Mouse (Mus musculus): ENCODE data around the gene Sema5a.
"Not testable (repeated sequence)": the region's sequence is repeated elsewhere in the genome, so short reads cannot be mapped to it uniquely, and the experiment has no call there.

Gene Sema5a

GRCm38 (mm10) chr15:32244344-32244955 is at the start of gene Sema5a:
Sema5a (plus strand) TSS chr15:32244810.
- peak in 1 of 2 experiments; percentile 7 for DNase-seq

GRCm38 (mm10) chr15:32198076-32198475 is 46.5 kb upstream of the Sema5a start:
- no peak for DNase-seq

GRCm38 (mm10) chr15:32198561-32198960 is 46.0 kb upstream of the Sema5a start:
- DNase-seq: no peak

GRCm38 (mm10) chr15:32203242-32203641 is 41.4 kb upstream of the Sema5a start:
- no peak for DNase-seq

GRCm38 (mm10) chr15:32204908-32205307 is 39.7 kb upstream of the Sema5a start:
- DNase-seq: no peak

- not testable (repeated sequence) for DNase-seq
These were observed 29.9 kb upstream of the Sema5a start for GRCm38 (mm10) chr15:32214687-32215086.

GRCm38 (mm10) chr15:32223028-32223427 is 21.6 kb upstream of the Sema5a start:
- DNase-seq: no peak

GRCm38 (mm10) chr15:32225394-32225793 is 19.2 kb upstream of the Sema5a start:
- no peak for DNase-seq

- DNase-seq: no peak
These were observed 18.2 kb upstream of the Sema5a start for GRCm38 (mm10) chr15:32226381-32226780.

- no peak for DNase-seq
These were observed 17.7 kb upstream of the Sema5a start for GRCm38 (mm10) chr15:32226888-32227395.

GRCm38 (mm10) chr15:32230066-32230465 is 14.5 kb upstream of the Sema5a start:
- no peak for DNase-seq

GRCm38 (mm10) chr15:32232189-32232588 is 12.4 kb upstream of the Sema5a start:
- DNase-seq: no peak

- not testable (repeated sequence) for DNase-seq
These were observed 11.9 kb upstream of the Sema5a start for GRCm38 (mm10) chr15:32232666-32233141.

- DNase-seq: no peak
These were observed 11.2 kb upstream of the Sema5a start for GRCm38 (mm10) chr15:32233451-32233850.

- DNase-seq: no peak
These were observed 5.5 kb upstream of the Sema5a start for GRCm38 (mm10) chr15:32239099-32239498.

- no peak for DNase-seq
These were observed 4.5 kb upstream of the Sema5a start for GRCm38 (mm10) chr15:32240159-32240558.

GRCm38 (mm10) chr15:32241666-32242065 is 2.9 kb upstream of the Sema5a start:
- no peak for DNase-seq

- DNase-seq: no peak
These were observed 1.4 kb upstream of the Sema5a start for GRCm38 (mm10) chr15:32243096-32243785.

GRCm38 (mm10) chr15:32243824-32244223 is 786 bp upstream of the Sema5a start:
- no peak for DNase-seq

GRCm38 (mm10) chr15:32244956-32245836 is 586 bp downstream of the Sema5a start:
- DNase-seq: peak in 1 of 2 experiments; percentile 5

GRCm38 (mm10) chr15:32245837-32246670 is 1.4 kb downstream of the Sema5a start:
- DNase-seq: peak; percentile 6 to 15

GRCm38 (mm10) chr15:32247281-32247680 is 2.7 kb downstream of the Sema5a start:
- no peak for DNase-seq

Measured in thymus, postnatal 36 days (tissue).